Mouse (Mus musculus): Measurements from ENCODE around the gene Gm815.

Gene Gm815

GRCm38 (mm10) chr19:26885616-26886015 is at the start of gene Gm815:
Gm815 (plus strand) TSS chr19:26885881.
- no peak for DNase-seq (ENCODE audit: low spot score)

- DNase-seq (ENCODE audit: low spot score) = no peak
These were observed 48.1 kb upstream of the Gm815 start for GRCm38 (mm10) chr19:26837626-26838025.

GRCm38 (mm10) chr19:26843896-26844295 is 41.8 kb upstream of the Gm815 start:
- no peak for DNase-seq (ENCODE audit: low spot score)

- DNase-seq (ENCODE audit: low spot score) = no peak
These were observed 40.9 kb upstream of the Gm815 start for GRCm38 (mm10) chr19:26844813-26845212.

GRCm38 (mm10) chr19:26845276-26846016 is 40.2 kb upstream of the Gm815 start:
- DNase-seq (ENCODE audit: low spot score) = peak; percentile 79

GRCm38 (mm10) chr19:26846017-26846285 is 39.7 kb upstream of the Gm815 start:
- no peak for DNase-seq (ENCODE audit: low spot score)

GRCm38 (mm10) chr19:26851017-26851782 is 34.5 kb upstream of the Gm815 start:
- no peak for DNase-seq (ENCODE audit: low spot score)

GRCm38 (mm10) chr19:26852325-26852900 is 33.3 kb upstream of the Gm815 start:
- DNase-seq (ENCODE audit: low spot score) = no peak

GRCm38 (mm10) chr19:26853701-26854282 is 31.9 kb upstream of the Gm815 start:
- no peak for DNase-seq (ENCODE audit: low spot score)

GRCm38 (mm10) chr19:26854661-26855060 is 31.0 kb upstream of the Gm815 start:
- DNase-seq (ENCODE audit: low spot score) = no peak

GRCm38 (mm10) chr19:26855152-26855551 is 30.5 kb upstream of the Gm815 start:
- no peak for DNase-seq (ENCODE audit: low spot score)

GRCm38 (mm10) chr19:26858427-26859194 is 27.1 kb upstream of the Gm815 start:
- DNase-seq (ENCODE audit: low spot score) = no peak

- no peak for DNase-seq (ENCODE audit: low spot score)
These were observed 26.5 kb upstream of the Gm815 start for GRCm38 (mm10) chr19:26859195-26859570.

GRCm38 (mm10) chr19:26863662-26864061 is 22.0 kb upstream of the Gm815 start:
- DNase-seq (ENCODE audit: low spot score) = peak; percentile 30

GRCm38 (mm10) chr19:26864975-26865690 is 20.5 kb upstream of the Gm815 start:
- no peak for DNase-seq (ENCODE audit: low spot score)

GRCm38 (mm10) chr19:26865736-26866135 is 19.9 kb upstream of the Gm815 start:
- no peak for DNase-seq (ENCODE audit: low spot score)

GRCm38 (mm10) chr19:26869591-26869990 is 16.1 kb upstream of the Gm815 start:
- no peak for DNase-seq (ENCODE audit: low spot score)

- DNase-seq (ENCODE audit: low spot score) = no peak
These were observed 15.4 kb upstream of the Gm815 start for GRCm38 (mm10) chr19:26870280-26870679.

GRCm38 (mm10) chr19:26871096-26871495 is 14.6 kb upstream of the Gm815 start:
- no peak for DNase-seq (ENCODE audit: low spot score)

- no peak for DNase-seq (ENCODE audit: low spot score)
These were observed 12.8 kb upstream of the Gm815 start for GRCm38 (mm10) chr19:26872886-26873285.

- no peak for DNase-seq (ENCODE audit: low spot score)
These were observed 10.1 kb upstream of the Gm815 start for GRCm38 (mm10) chr19:26875601-26876000.
